Mouse (Mus musculus) neural tube, embryonic 10.5 days (tissue): ENCODE measurements at regions not wholly inside any gene's neighbourhood (a gene's known extent, or its start where the extent isn't known, plus 50 kb on each side); places are given as distances from the start of the nearest gene placed in this dataset.
A peak's percentile ranks its signal among the peaks of the same experiment; 100 is the strongest.

Experiments used
- DNase-seq: peaks from one replicate; pipeline ENCODE4 v3.0.0-alpha.2; 2017; ENCODE audit warnings: low spot score; ENCODE audit errors: extremely low spot score

- DNase-seq = no peak
These were observed 115.1 kb upstream of the Taf1b start for GRCm38 (mm10) chr12:24383016-24383415.

GRCm38 (mm10) chr12:24424958-24425357 is 73.2 kb upstream of the Taf1b start:
- peak; percentile 29 for DNase-seq
